Mouse (Mus musculus) layer of hippocampus, adult 9-11 months (tissue): Measurements from ENCODE around the gene Hist1h3f.

Experiments
- DNase-seq: peaks from one replicate; pipeline ENCODE4 v3.0.0; 2022

The Hist1h3f gene

GRCm38 (mm10) chr13:23518885-23519284 lies 25.0 kb upstream of the Hist1h3f start:
- peak; percentile 65 for DNase-seq

GRCm38 (mm10) chr13:23519416-23519815 lies 24.4 kb upstream of the Hist1h3f start:
- peak; percentile 66 for DNase-seq

GRCm38 (mm10) chr13:23521703-23522102 lies 22.1 kb upstream of the Hist1h3f start:
- DNase-seq, result peak; percentile 49

GRCm38 (mm10) chr13:23523976-23524375 lies 19.9 kb upstream of the Hist1h3f start:
- no peak for DNase-seq

GRCm38 (mm10) chr13:23524654-23525053 lies 19.2 kb upstream of the Hist1h3f start:
- DNase-seq, result peak; percentile 53

GRCm38 (mm10) chr13:23525901-23526300 lies 18.0 kb upstream of the Hist1h3f start:
- DNase-seq, result no peak

- peak; percentile 89 for DNase-seq
Measured at GRCm38 (mm10) chr13:23526312-23526711, 17.5 kb upstream of the Hist1h3f start.

GRCm38 (mm10) chr13:23529005-23529404 lies 14.8 kb upstream of the Hist1h3f start:
- DNase-seq, result no peak

GRCm38 (mm10) chr13:23529480-23530165 lies 14.2 kb upstream of the Hist1h3f start:
- no peak for DNase-seq

GRCm38 (mm10) chr13:23530181-23530900 lies 13.5 kb upstream of the Hist1h3f start:
- peak; percentile 55 for DNase-seq

- DNase-seq, result peak; percentile 98
Measured at GRCm38 (mm10) chr13:23530901-23531875, 12.7 kb upstream of the Hist1h3f start, which contains the start of gene Hist1h4h. TSS of gene Hist1h4h (plus strand) at chr13:23531050.

GRCm38 (mm10) chr13:23532262-23533075 lies 11.4 kb upstream of the Hist1h3f start:
- no peak for DNase-seq

GRCm38 (mm10) chr13:23533560-23534367 lies 10.1 kb upstream of the Hist1h3f start, which contains the start of gene Hist1h2af:
TSS of gene Hist1h2af (plus strand) at chr13:23533906.
- peak; percentile 84 for DNase-seq

- DNase-seq, result peak; percentile 47
Measured at GRCm38 (mm10) chr13:23534368-23535131, 9.3 kb upstream of the Hist1h3f start.

- DNase-seq, result peak; percentile 94
Measured at GRCm38 (mm10) chr13:23535137-23536075, 8.4 kb upstream of the Hist1h3f start, which contains the start of gene Hist1h3g. TSS of gene Hist1h3g (plus strand) at chr13:23535422.

- no peak for DNase-seq
Measured at GRCm38 (mm10) chr13:23536076-23536822, 7.6 kb upstream of the Hist1h3f start.

GRCm38 (mm10) chr13:23537006-23537710 lies 6.7 kb upstream of the Hist1h3f start:
- no peak for DNase-seq

- no peak for DNase-seq
Measured at GRCm38 (mm10) chr13:23538249-23538648, 5.6 kb upstream of the Hist1h3f start.
